Mouse (Mus musculus) MEL (cell line): ENCODE data around the gene Cox6b2. TPM values are rescaled to one million over a fixed set of nuclear protein-coding genes. Genes with fewer than 3 reads are reported as not detected.
"Not testable (repeated sequence)": the region's sequence is repeated elsewhere in the genome, so short reads cannot be mapped to it uniquely, and the experiment has no call there.

Source experiments
- DNase-seq: peaks from one replicate; pipeline ENCODE4 v3.0.0; 2011; ENCODE audit warnings: low read depth, low spot score
- H3K27ac ChIP-seq: 2 replicates; pipeline ENCODE4 v1.5.1; 2012; ENCODE audit warnings: low read depth, mild to moderate bottlenecking, control low read depth, low read length, moderate library complexity; ENCODE audit not compliant: control insufficient read depth
- H3K27me3 ChIP-seq, 2 experiments: fragments of 150-350 bp in 1 of 2; sonication (generic) in 1 of 2; 2 replicates each; pipeline ENCODE4 v1.6.1; 2012; ENCODE audit warnings: low read length in 2 of 2, mild to moderate bottlenecking in 2 of 2, improper control_type of control experiment in 1 of 2, moderate library complexity in 1 of 2; ENCODE audit not compliant: insufficient read depth in 2 of 2, control insufficient read depth in 1 of 2
- H3K36me3 ChIP-seq, 2 experiments: 2 replicates each; pipeline ENCODE4 v1.6.1; 2012 to 2014; ENCODE audit warnings: low read length in 2 of 2, improper control_type of control experiment in 1 of 2, inconsistent platforms in 1 of 2, mild to moderate bottlenecking in 1 of 2; ENCODE audit not compliant: insufficient read depth in 2 of 2, control insufficient read depth in 1 of 2
- H3K4me1 ChIP-seq, 2 experiments: fragments of 150-350 bp in 1 of 2; sonication (generic) in 1 of 2; 2 replicates each; pipeline ENCODE4 v1.6.1; 2012; ENCODE audit warnings: low read length in 2 of 2, improper control_type of control experiment in 1 of 2, mild to moderate bottlenecking in 1 of 2; ENCODE audit not compliant: insufficient read depth in 2 of 2, control insufficient read depth in 1 of 2
- H3K4me3 ChIP-seq, 2 experiments: fragments of 150-350 bp in 1 of 2; sonication (generic) in 1 of 2; 2 replicates each; pipeline ENCODE4 v1.5.1; 2012; ENCODE audit warnings: low read depth in 2 of 2, low read length in 2 of 2, mild to moderate bottlenecking in 2 of 2, moderate library complexity in 2 of 2, control low read depth in 1 of 2, improper control_type of control experiment in 1 of 2; ENCODE audit not compliant: control insufficient read depth in 1 of 2, insufficient read depth in 1 of 2
- H3K79me2 ChIP-seq: 2 replicates; pipeline ENCODE4 v1.6.1; 2012; ENCODE audit warnings: mild to moderate bottlenecking, low read length, moderate library complexity; ENCODE audit not compliant: control insufficient read depth, poor library complexity, insufficient read depth
- H3K9ac ChIP-seq: 2 replicates; pipeline ENCODE4 v1.6.1; 2012; ENCODE audit warnings: low read depth, mild to moderate bottlenecking, control low read depth, low read length, moderate library complexity; ENCODE audit not compliant: control insufficient read depth, poor library complexity, severe bottlenecking
- H3K9me3 ChIP-seq: fragments of 150-350 bp; sonication (generic); replicated peaks from 2 replicates; pipeline ENCODE4 v1.6.1; 2012; ENCODE audit warnings: mild to moderate bottlenecking, low read length, improper control_type of control experiment, moderate library complexity; ENCODE audit not compliant: insufficient read depth
- BHLHE40 ChIP-seq: IDR thresholded peaks from 2 replicates; pipeline ENCODE4 v1.6.1; 2012; ENCODE audit warnings: low read depth, mild to moderate bottlenecking, inconsistent platforms, low read length, improper control_type of control experiment, borderline replicate concordance
- CHD1 ChIP-seq: IDR thresholded peaks from 2 replicates; pipeline ENCODE4 v1.6.1; 2012; ENCODE audit warnings: low read depth, mild to moderate bottlenecking, inconsistent platforms, low read length, improper control_type of control experiment
- CHD2 ChIP-seq: IDR thresholded peaks from 2 replicates; pipeline ENCODE4 v1.6.1; 2011; ENCODE audit warnings: low read length, improper control_type of control experiment
- CTCF ChIP-seq, 3 experiments: IDR thresholded peaks in 2 of 3; conservative IDR thresholded peaks in 1 of 3; 2 replicates each; pipeline ENCODE4 v1.5.1; 2011 to 2012; ENCODE audit warnings: low read length in 3 of 3, low read depth in 2 of 3, mild to moderate bottlenecking in 2 of 3, improper control_type of control experiment in 1 of 3, inconsistent platforms in 1 of 3, mixed read lengths in 1 of 3, moderate library complexity in 1 of 3; ENCODE audit not compliant: control insufficient read depth in 1 of 3, insufficient read depth in 1 of 3, poor library complexity in 1 of 3, severe bottlenecking in 1 of 3
- EP300 ChIP-seq, 2 experiments: IDR thresholded peaks; 2 replicates each; pipeline ENCODE4 v1.6.1; 2011; ENCODE audit warnings: improper control_type of control experiment in 2 of 2, low read length in 2 of 2, low read depth in 1 of 2, mild to moderate bottlenecking in 1 of 2
- GABPA ChIP-seq: IDR thresholded peaks from 2 replicates; pipeline ENCODE4 v1.6.1; 2012; ENCODE audit warnings: low read depth, mild to moderate bottlenecking, inconsistent platforms, low read length, improper control_type of control experiment, moderate library complexity
- GATA1 ChIP-seq: IDR thresholded peaks from 2 replicates; pipeline ENCODE4 v1.6.1; 2011; ENCODE audit warnings: low read depth, low read length, improper control_type of control experiment
- HCFC1 ChIP-seq: IDR thresholded peaks from 2 replicates; pipeline ENCODE4 v1.6.1; 2012; ENCODE audit warnings: low read depth, mild to moderate bottlenecking, inconsistent platforms, low read length, improper control_type of control experiment, moderate library complexity
- JUND ChIP-seq: IDR thresholded peaks from 2 replicates; pipeline ENCODE4 v1.6.1; 2011; ENCODE audit warnings: low read depth, mild to moderate bottlenecking, improper control_type of control experiment, low read length
- KAT2A ChIP-seq: conservative IDR thresholded peaks from 2 replicates; pipeline ENCODE4 v1.6.1; 2012; ENCODE audit warnings: low read depth, low read length, improper control_type of control experiment, inconsistent platforms
- MAFK ChIP-seq: IDR thresholded peaks from 2 replicates; pipeline ENCODE4 v1.6.1; 2011; ENCODE audit warnings: low read depth, mild to moderate bottlenecking, low read length, improper control_type of control experiment, borderline replicate concordance
- MXI1 ChIP-seq: IDR thresholded peaks from 2 replicates; pipeline ENCODE4 v1.6.1; 2011; ENCODE audit warnings: mild to moderate bottlenecking, low read depth, low read length, improper control_type of control experiment
- MYB ChIP-seq: IDR thresholded peaks from 2 replicates; pipeline ENCODE4 v1.6.1; 2011; ENCODE audit warnings: mild to moderate bottlenecking, low read depth, low read length, improper control_type of control experiment
- NELFE ChIP-seq: IDR thresholded peaks from 2 replicates; pipeline ENCODE4 v1.6.1; 2011; ENCODE audit warnings: low read depth, low read length, improper control_type of control experiment
- POLR2A ChIP-seq, 2 experiments: IDR thresholded peaks; 2 replicates each; pipeline ENCODE4 v1.6.1; 2011 to 2012; ENCODE audit warnings: low read length in 2 of 2, mild to moderate bottlenecking in 2 of 2, control low read depth in 1 of 2, improper control_type of control experiment in 1 of 2, low read depth in 1 of 2, moderate library complexity in 1 of 2; ENCODE audit not compliant: control insufficient read depth in 1 of 2, insufficient read depth in 1 of 2, poor library complexity in 1 of 2
- POLR2AphosphoS2 ChIP-seq: IDR thresholded peaks from 2 replicates; pipeline ENCODE4 v1.6.1; 2011; ENCODE audit warnings: low read length, improper control_type of control experiment
- SMC3 ChIP-seq: IDR thresholded peaks from 2 replicates; pipeline ENCODE4 v1.6.1; 2011; ENCODE audit warnings: low read depth, low read length, improper control_type of control experiment
- TAL1 ChIP-seq: IDR thresholded peaks from 2 replicates; pipeline ENCODE4 v1.6.1; 2012; ENCODE audit warnings: mild to moderate bottlenecking, inconsistent platforms, low read length, moderate library complexity, mixed read lengths
- TCF12 ChIP-seq: IDR thresholded peaks from 2 replicates; pipeline ENCODE4 v1.6.1; 2014; ENCODE audit warnings: low read depth, mild to moderate bottlenecking, inconsistent platforms, low read length, improper control_type of control experiment, moderate library complexity
- USF1 ChIP-seq: IDR thresholded peaks from 2 replicates; pipeline ENCODE4 v1.6.1; 2014; ENCODE audit warnings: low read depth, mild to moderate bottlenecking, inconsistent platforms, low read length, improper control_type of control experiment, moderate library complexity
- ZC3H11A ChIP-seq: IDR thresholded peaks from 2 replicates; pipeline ENCODE4 v1.6.1; 2012; ENCODE audit warnings: low read depth, mild to moderate bottlenecking, inconsistent platforms, low read length, improper control_type of control experiment
- ZMIZ1 ChIP-seq: IDR thresholded peaks from 2 replicates; pipeline ENCODE4 v1.6.1; 2012; ENCODE audit warnings: low read depth, mild to moderate bottlenecking, inconsistent platforms, low read length, improper control_type of control experiment, moderate library complexity
- polyA plus RNA-seq, 2 experiments: library from polyadenylated mRNA; stranded (reverse) in 1 of 2; unstranded in 1 of 2; fragments of >175 nt in 1 of 2; fragments of >200 nt in 1 of 2; gene quantifications; 2 replicates each; pipeline versions ENCODE4 v1.2.1 to v1.2.4; 2012; ENCODE audit warnings: low replicate concordance in 2 of 2, low read depth in 1 of 2; ENCODE audit not compliant: insufficient read length in 2 of 2, insufficient read depth in 1 of 2, missing spikeins in 1 of 2
- total RNA-seq: library from RNA; depleted of rRNA; stranded (reverse); fragments of 300-350 nt; gene quantifications from 2 replicates; pipeline ENCODE4 v1.2.3, GENCODE M21; 2012

The Cox6b2 gene
- total and polyA plus RNA-seq, 3 experiments = 8.7 to 36.3 TPM; not detected in 1

GRCm38 (mm10) chr7:4794631-4795168 is 41.8 kb upstream of the Cox6b2 start (continued):
- no peak for TF ChIP-seq USF1
- TF ChIP-seq CTCF (IDR thresholded peaks at IDR 0.05 in 2 of 3, conservative IDR thresholded peaks at IDR 0.05 in 1 of 3; ENCODE audit: control insufficient read depth in 1 of 3, insufficient read depth in 1 of 3, low read depth in 2 of 3, low read length in 3 of 3, poor library complexity in 1 of 3, severe bottlenecking in 1 of 3) = no peak

- Histone ChIP-seq H3K4me1 (peaks cover 0 to 12% of the 10 kb centered on the region in 2 experiments; a peak in 3 of 4 replicates), H3K79me2 (peaks cover 29% of the 10 kb centered on the region), H3K36me3 (peaks cover 9 to 10% of the 10 kb centered on the region in 2 experiments), H3K9me3 (no peaks in the 10 kb centered on the region), H3K9ac (peak overlapping the region; percentile 93), H3K4me3 (peak overlapping the region; percentile 86 to 96), H3K27ac (peak overlapping the region; percentile 84), H3K27me3 (no peaks in the 10 kb centered on the region)
- TF ChIP-seq ZMIZ1 (no peak), MXI1 (no peak), TAL1 (no peak), GABPA (no peak), CHD2 (no peak), KAT2A (no peak), TCF12 (no peak)
- peak; percentile 52 for DNase-seq
Observed at GRCm38 (mm10) chr7:4793674-4794073, 40.8 kb upstream of the Cox6b2 start.

- not testable (repeated sequence) for DNase-seq
- H3K79me2 ChIP-seq = peaks cover 32% of the 10 kb centered on the region
- 0 out of 4 replicates have a peak, but pooled peaks of 1 of the 2 experiments have one; percentile 59 for TF ChIP-seq POLR2A (IDR thresholded peaks at IDR 0.05; ENCODE audit: control insufficient read depth in 1 of 2, insufficient read depth in 1 of 2, low read depth in 1 of 2, low read length in 2 of 2, poor library complexity in 1 of 2)
- TF ChIP-seq, all 39 proteins: peak for 1; not testable (repeated sequence) for 38
- not testable (repeated sequence) for H3K36me3 ChIP-seq, H3K9me3 ChIP-seq, H3K27me3 ChIP-seq
- peaks cover 0 to 14% of the 10 kb centered on the region in 2 experiments; a peak in 3 of 4 replicates for H3K4me1 ChIP-seq
- peak overlapping the region; percentile 84 for H3K27ac ChIP-seq
- H3K9ac ChIP-seq = peak overlapping the region; percentile 93
- peak overlapping the region; percentile 86 to 96 for H3K4me3 ChIP-seq
Observed at GRCm38 (mm10) chr7:4793248-4793647, 40.4 kb upstream of the Cox6b2 start.

- DNase-seq = peak; percentile 97
- Histone ChIP-seq H3K79me2 (peaks cover 37% of the 10 kb centered on the region), H3K9me3 (no peaks in the 10 kb centered on the region), H3K27ac (peak within 1 kb of the TSS; percentile 93), H3K9ac (peak within 1 kb of the TSS; percentile 93), H3K4me1 (peaks cover under 1 to 19% of the 10 kb centered on the region in 2 experiments; a peak in 3 of 4 replicates), H3K27me3 (no peaks in the 10 kb centered on the region), H3K4me3 (peak within 1 kb of the TSS; percentile 86 to 96), H3K36me3 (peaks cover 9 to 14% of the 10 kb centered on the region in 2 experiments)
- TF ChIP-seq GATA1 (no peak), MAFK (no peak), SMC3 (no peak), BHLHE40 (no peak), JUND (no peak; the same call in 1 of the 2 replicates), EP300 (IDR thresholded peaks at IDR 0.05; ENCODE audit: low read depth in 1 of 2, low read length in 2 of 2) (no peak), CHD1 (peak; percentile 81; the same call in 1 of the 2 replicates), HCFC1 (peak; percentile 94), NELFE (peak; percentile 98), MYB (no peak), TCF12 (peak; percentile 89), ZC3H11A (no peak), POLR2AphosphoS2 (peak; percentile 97)
Observed at GRCm38 (mm10) chr7:4792278-4793212, 39.7 kb upstream of the Cox6b2 start, which contains the start of gene Rpl28. TSS of gene Rpl28 (plus strand) at chr7:4792874.
